Mouse (Mus musculus): ENCODE measurements around the gene Sirt7. TPM values are rescaled to one million over a fixed set of nuclear protein-coding genes. Genes with fewer than 3 reads are reported as not detected.
A peak's percentile ranks its signal among the peaks of the same experiment; 100 is the strongest.

Gene Sirt7
- polyA plus RNA-seq, 1 experiment from 2014 or later, result 54.8 TPM

GRCm38 (mm10) chr11:120617519-120618112 is 7.4 kb downstream of the Sirt7 start, which contains the start of gene Pcyt2:
Pcyt2 (minus strand) TSS chr11:120617936.
- Histone ChIP-seq H3K9ac (ENCODE audit: low read depth, low read length) (peak within 1 kb of the TSS; percentile 86), H3K9me3 (ENCODE audit: control insufficient read depth, low read length) (no peaks in the 10 kb centered on the region), H3K27ac (ENCODE audit: low read depth, low read length) (peak within 1 kb of the TSS; percentile 82), H3K27me3 (replicated peaks; ENCODE audit: control insufficient read depth, insufficient read depth, low read length) (no peaks in the 10 kb centered on the region), H3K4me1 (replicated peaks; ENCODE audit: control insufficient read depth, insufficient read depth, low read length) (peaks cover 23% of the 10 kb centered on the region), H3K36me3 (ENCODE audit: control insufficient read depth, insufficient read depth, low read length) (peaks cover 45% of the 10 kb centered on the region), H3K4me2 (peak within 1 kb of the TSS; percentile 88), H3K4me3 (ENCODE audit: low read depth, low read length) (peak within 1 kb of the TSS; percentile 74)
- WGBS, result under 1% methylated on average over 56 of the region's 56 CpGs
- ATAC-seq (replicated peaks; ENCODE audit: low FRiP score) (peak; percentile 95), DNase-seq (ENCODE audit: low spot score) (peak; percentile 93)

GRCm38 (mm10) chr11:120616617-120617294 is 8.3 kb downstream of the Sirt7 start:
- peak overlapping the region; percentile 86 for H3K9ac ChIP-seq (ENCODE audit: low read depth, low read length)
- peak overlapping the region; percentile 88 for H3K4me2 ChIP-seq
- ATAC-seq (replicated peaks; ENCODE audit: low FRiP score), result peak; percentile 9; the same call in 1 of the 2 replicates
- DNase-seq (ENCODE audit: low spot score), result no peak
- H3K27me3 ChIP-seq (replicated peaks; ENCODE audit: control insufficient read depth, insufficient read depth, low read length), result no peaks in the 10 kb centered on the region
- peaks cover 23% of the 10 kb centered on the region for H3K4me1 ChIP-seq (replicated peaks; ENCODE audit: control insufficient read depth, insufficient read depth, low read length)
- 35% methylated on average over 4 of the region's 4 CpGs for WGBS
- peak overlapping the region; percentile 82 for H3K27ac ChIP-seq (ENCODE audit: low read depth, low read length)
- H3K4me3 ChIP-seq (ENCODE audit: low read depth, low read length), result peak overlapping the region; percentile 74
- peaks cover 50% of the 10 kb centered on the region for H3K36me3 ChIP-seq (ENCODE audit: control insufficient read depth, insufficient read depth, low read length)
- H3K9me3 ChIP-seq (ENCODE audit: control insufficient read depth, low read length), result no peaks in the 10 kb centered on the region

GRCm38 (mm10) chr11:120615606-120616203 is 9.3 kb downstream of the Sirt7 start:
- H3K9ac ChIP-seq (ENCODE audit: low read depth, low read length), result no peak overlapping the region; the same call in 1 of the 2 replicates
- H3K4me1 ChIP-seq (replicated peaks; ENCODE audit: control insufficient read depth, insufficient read depth, low read length), result peaks cover 23% of the 10 kb centered on the region
- DNase-seq (ENCODE audit: low spot score), result no peak
- H3K27ac ChIP-seq (ENCODE audit: low read depth, low read length), result no peak overlapping the region
- WGBS, result 91% methylated on average over 11 of the region's 11 CpGs
- no peaks in the 10 kb centered on the region for H3K27me3 ChIP-seq (replicated peaks; ENCODE audit: control insufficient read depth, insufficient read depth, low read length)
- H3K4me2 ChIP-seq, result peak overlapping the region; percentile 88
- ATAC-seq (replicated peaks; ENCODE audit: low FRiP score), result no peak
- H3K4me3 ChIP-seq (ENCODE audit: low read depth, low read length), result 0 out of 2 replicates have a peak overlapping the region, but pooled peaks have one; percentile 4
- peaks cover 53% of the 10 kb centered on the region for H3K36me3 ChIP-seq (ENCODE audit: control insufficient read depth, insufficient read depth, low read length)
- H3K9me3 ChIP-seq (ENCODE audit: control insufficient read depth, low read length), result no peaks in the 10 kb centered on the region

- Histone ChIP-seq H3K9ac (ENCODE audit: low read depth, low read length) (no peak overlapping the region), H3K36me3 (ENCODE audit: control insufficient read depth, insufficient read depth, low read length) (peaks cover 51% of the 10 kb centered on the region), H3K27ac (ENCODE audit: low read depth, low read length) (no peak overlapping the region), H3K4me3 (ENCODE audit: low read depth, low read length) (no peak overlapping the region), H3K27me3 (replicated peaks; ENCODE audit: control insufficient read depth, insufficient read depth, low read length) (no peaks in the 10 kb centered on the region), H3K4me1 (replicated peaks; ENCODE audit: control insufficient read depth, insufficient read depth, low read length) (peaks cover 23% of the 10 kb centered on the region), H3K9me3 (ENCODE audit: control insufficient read depth, low read length) (no peaks in the 10 kb centered on the region), H3K4me2 (no peak overlapping the region)
- DNase-seq (ENCODE audit: low spot score) (no peak), ATAC-seq (replicated peaks; ENCODE audit: low FRiP score) (no peak)
- WGBS, result 89% methylated on average over 6 of the region's 6 CpGs
These were observed 9.9 kb downstream of the Sirt7 start for GRCm38 (mm10) chr11:120615167-120615566.

GRCm38 (mm10) chr11:120613976-120614375 is 11.1 kb downstream of the Sirt7 start:
- Histone ChIP-seq H3K4me1 (replicated peaks; ENCODE audit: control insufficient read depth, insufficient read depth, low read length) (peaks cover 31% of the 10 kb centered on the region), H3K4me2 (no peak overlapping the region), H3K9ac (ENCODE audit: low read depth, low read length) (no peak overlapping the region), H3K27ac (ENCODE audit: low read depth, low read length) (no peak overlapping the region), H3K36me3 (ENCODE audit: control insufficient read depth, insufficient read depth, low read length) (peaks cover 44% of the 10 kb centered on the region), H3K4me3 (ENCODE audit: low read depth, low read length) (no peak overlapping the region), H3K9me3 (ENCODE audit: control insufficient read depth, low read length) (no peaks in the 10 kb centered on the region), H3K27me3 (replicated peaks; ENCODE audit: control insufficient read depth, insufficient read depth, low read length) (no peaks in the 10 kb centered on the region)
- no peak for ATAC-seq (replicated peaks; ENCODE audit: low FRiP score)
- 86% methylated on average over 8 of the region's 8 CpGs for WGBS
- DNase-seq (ENCODE audit: low spot score), result no peak

- peaks cover 2% of the 10 kb centered on the region; the same call in 1 of the 2 replicates for H3K27me3 ChIP-seq (replicated peaks; ENCODE audit: control insufficient read depth, insufficient read depth, low read length)
- H3K4me2 ChIP-seq, result no peak overlapping the region
- 83% methylated on average over 10 of the region's 10 CpGs for WGBS
- H3K9ac ChIP-seq (ENCODE audit: low read depth, low read length), result no peak overlapping the region
- H3K9me3 ChIP-seq (ENCODE audit: control insufficient read depth, low read length), result no peaks in the 10 kb centered on the region
- H3K27ac ChIP-seq (ENCODE audit: low read depth, low read length), result no peak overlapping the region
- H3K4me1 ChIP-seq (replicated peaks; ENCODE audit: control insufficient read depth, insufficient read depth, low read length), result peaks cover 33% of the 10 kb centered on the region
- H3K36me3 ChIP-seq (ENCODE audit: control insufficient read depth, insufficient read depth, low read length), result peaks cover 39% of the 10 kb centered on the region
- no peak for DNase-seq (ENCODE audit: low spot score)
- H3K4me3 ChIP-seq (ENCODE audit: low read depth, low read length), result no peak overlapping the region
- no peak for ATAC-seq (replicated peaks; ENCODE audit: low FRiP score)
These were observed 11.5 kb downstream of the Sirt7 start for GRCm38 (mm10) chr11:120613481-120613972.

GRCm38 (mm10) chr11:120612763-120613162 is 12.3 kb downstream of the Sirt7 start:
- WGBS, result 38% methylated on average over 6 of the region's 6 CpGs
- H3K36me3 ChIP-seq (ENCODE audit: control insufficient read depth, insufficient read depth, low read length), result peaks cover 35% of the 10 kb centered on the region
- H3K27me3 ChIP-seq (replicated peaks; ENCODE audit: control insufficient read depth, insufficient read depth, low read length), result peaks cover 4% of the 10 kb centered on the region; the same call in 1 of the 2 replicates

GRCm38 (mm10) chr11:120610477-120611046 is 14.5 kb downstream of the Sirt7 start:
- 87% methylated on average over 9 of the region's 9 CpGs for WGBS
- Histone ChIP-seq H3K9ac (ENCODE audit: low read depth, low read length) (no peak overlapping the region), H3K9me3 (ENCODE audit: control insufficient read depth, low read length) (no peaks in the 10 kb centered on the region), H3K4me2 (no peak overlapping the region), H3K4me3 (ENCODE audit: low read depth, low read length) (no peak overlapping the region), H3K27me3 (replicated peaks; ENCODE audit: control insufficient read depth, insufficient read depth, low read length) (peaks cover 4% of the 10 kb centered on the region; the same call in 1 of the 2 replicates), H3K27ac (ENCODE audit: low read depth, low read length) (no peak overlapping the region), H3K36me3 (ENCODE audit: control insufficient read depth, insufficient read depth, low read length) (peaks cover 36% of the 10 kb centered on the region), H3K4me1 (replicated peaks; ENCODE audit: control insufficient read depth, insufficient read depth, low read length) (peaks cover 18% of the 10 kb centered on the region)
- DNase-seq (ENCODE audit: low spot score), result no peak
- ATAC-seq (replicated peaks; ENCODE audit: low FRiP score), result no peak

More at GRCm38 (mm10) chr11:120612763-120613162, 12.3 kb downstream of the Sirt7 start:
- no peak overlapping the region for H3K9ac ChIP-seq (ENCODE audit: low read depth, low read length)
- no peak overlapping the region for H3K27ac ChIP-seq (ENCODE audit: low read depth, low read length)
- DNase-seq (ENCODE audit: low spot score) (peak; percentile 69), ATAC-seq (replicated peaks; ENCODE audit: low FRiP score) (no peak)
- H3K4me2 ChIP-seq, result no peak overlapping the region; the same call in 1 of the 2 replicates
- H3K4me1 ChIP-seq (replicated peaks; ENCODE audit: control insufficient read depth, insufficient read depth, low read length), result peaks cover 33% of the 10 kb centered on the region
- H3K9me3 ChIP-seq (ENCODE audit: control insufficient read depth, low read length), result no peaks in the 10 kb centered on the region
- H3K4me3 ChIP-seq (ENCODE audit: low read depth, low read length), result no peak overlapping the region
